Mouse (Mus musculus) hindbrain, embryonic 10.5 days (tissue): ENCODE measurements around the gene Lsm4. TPM values are rescaled to one million over a fixed set of nuclear protein-coding genes. Genes with fewer than 3 reads are reported as not detected.

Experiments
- DNase-seq: peaks from one replicate; pipeline ENCODE4 v3.0.0-alpha.2; 2017; ENCODE audit warnings: low spot score
- H3K27ac ChIP-seq: fragments of 300-500 bp; sonication (generic); 2 replicates; pipeline ENCODE4 v1.5.1; 2016; ENCODE audit warnings: mild to moderate bottlenecking, moderate library complexity
- H3K27me3 ChIP-seq: fragments of 300-500 bp; sonication (generic); 2 replicates; pipeline ENCODE4 v1.6.1; 2016; ENCODE audit warnings: mild to moderate bottlenecking; ENCODE audit not compliant: poor library complexity, insufficient read depth, severe bottlenecking
- H3K36me3 ChIP-seq: fragments of 300-500 bp; sonication (generic); 2 replicates; pipeline ENCODE4 v1.6.1; 2016; ENCODE audit warnings: mild to moderate bottlenecking, moderate library complexity
- H3K4me1 ChIP-seq: fragments of 300-500 bp; sonication (generic); replicated peaks from 2 replicates; pipeline ENCODE4 v1.6.1; 2016; ENCODE audit warnings: mild to moderate bottlenecking
- H3K4me3 ChIP-seq: fragments of 300-500 bp; sonication (generic); 2 replicates; pipeline ENCODE4 v1.5.1; 2016; ENCODE audit warnings: mild to moderate bottlenecking, moderate library complexity
- H3K9me3 ChIP-seq: fragments of 300-500 bp; sonication (generic); 2 replicates; pipeline ENCODE4 v1.6.1; 2016; ENCODE audit warnings: mild to moderate bottlenecking, moderate library complexity
- WGBS: fragments of 180-500 bp; shearing (Covaris S2); methylation state at CpG from one replicate; pipeline ENCODE4 v1.1.7; 2016; 5-methylcytosine and 5-hydroxymethylcytosine counted together
- polyA plus RNA-seq: library from polyadenylated mRNA; unstranded; fragments of >200 nt; fragmentation: Nextera tagmentation; extraction: Ambion mirVana; gene quantifications from 2 replicates; pipeline ENCODE4 v1.2.1, GENCODE M21; 2016

Lsm4 gene
- polyA plus RNA-seq, 1 experiment from 2014 or later, result 344 TPM

GRCm38 (mm10) chr8:70716521-70717400 lies 43.7 kb downstream of the Lsm4 start:
- no peak overlapping the region for H3K27ac ChIP-seq
- 85% methylated on average over 40 of the region's 40 CpGs for WGBS
- no peak overlapping the region for H3K4me3 ChIP-seq
- no peaks in the 10 kb centered on the region for H3K9me3 ChIP-seq
- no peak for DNase-seq
- peaks cover 26% of the 10 kb centered on the region; the same call in 1 of the 2 replicates for H3K27me3 ChIP-seq
- H3K36me3 ChIP-seq, result no peaks in the 10 kb centered on the region
- H3K4me1 ChIP-seq, result peaks cover 16% of the 10 kb centered on the region

GRCm38 (mm10) chr8:70718297-70718696 lies 45.2 kb downstream of the Lsm4 start, which contains the start of gene Gm3336:
TSS of gene Gm3336 (plus strand) at chr8:70718543.
- peak within 1 kb of the TSS; percentile 5; the same call in 1 of the 2 replicates for H3K4me3 ChIP-seq

GRCm38 (mm10) chr8:70719796-70720270 lies 46.8 kb downstream of the Lsm4 start:
- Histone ChIP-seq H3K9me3 (no peaks in the 10 kb centered on the region), H3K4me3 (no peak overlapping the region), H3K4me1 (peaks cover 4% of the 10 kb centered on the region; the same call in 1 of the 2 replicates), H3K36me3 (no peaks in the 10 kb centered on the region), H3K27me3 (peaks cover 22% of the 10 kb centered on the region; the same call in 1 of the 2 replicates), H3K27ac (no peak overlapping the region)
- 75% methylated on average over 9 of the region's 9 CpGs for WGBS
- no peak for DNase-seq

More at GRCm38 (mm10) chr8:70718297-70718696, 45.2 kb downstream of the Lsm4 start, which contains the start of gene Gm3336:
- no peak within 1 kb of the TSS for H3K27ac ChIP-seq
- 5% methylated on average over 19 of the region's 19 CpGs for WGBS
- no peaks in the 10 kb centered on the region for H3K9me3 ChIP-seq
- no peaks in the 10 kb centered on the region for H3K36me3 ChIP-seq
- DNase-seq, result peak; percentile 49
- peaks cover 22% of the 10 kb centered on the region; the same call in 1 of the 2 replicates for H3K27me3 ChIP-seq
- peaks cover 14% of the 10 kb centered on the region for H3K4me1 ChIP-seq

- Histone ChIP-seq H3K9me3 (no peaks in the 10 kb centered on the region), H3K4me3 (no peak overlapping the region), H3K27ac (no peak overlapping the region), H3K4me1 (peaks cover 4% of the 10 kb centered on the region; the same call in 1 of the 2 replicates), H3K36me3 (no peaks in the 10 kb centered on the region), H3K27me3 (peaks cover 26% of the 10 kb centered on the region; the same call in 1 of the 2 replicates)
- whole genome bisulfite sequencing, result 7% methylated on average over 3 of the region's 3 CpGs
- DNase-seq, result peak; percentile 78
These were observed 47.7 kb downstream of the Lsm4 start for GRCm38 (mm10) chr8:70720739-70721138.

- no peak overlapping the region for H3K27ac ChIP-seq
These were observed 48.6 kb downstream of the Lsm4 start for GRCm38 (mm10) chr8:70721601-70722000.

GRCm38 (mm10) chr8:70723486-70724210 lies 50.6 kb downstream of the Lsm4 start, which contains the start of gene Pde4c:
TSS of gene Pde4c (plus strand) at chr8:70723720.
- H3K4me3 ChIP-seq, result no peak within 1 kb of the TSS
- WGBS, result 57% methylated on average over 7 of the region's 7 CpGs
- DNase-seq, result no peak
- no peaks in the 10 kb centered on the region for H3K9me3 ChIP-seq
- H3K27ac ChIP-seq, result no peak within 1 kb of the TSS
- no peaks in the 10 kb centered on the region for H3K4me1 ChIP-seq
- no peaks in the 10 kb centered on the region for H3K36me3 ChIP-seq
- peaks cover 39% of the 10 kb centered on the region for H3K27me3 ChIP-seq

More at GRCm38 (mm10) chr8:70721601-70722000, 48.6 kb downstream of the Lsm4 start:
- Histone ChIP-seq H3K9me3 (no peaks in the 10 kb centered on the region), H3K4me3 (no peak overlapping the region), H3K36me3 (no peaks in the 10 kb centered on the region), H3K4me1 (peaks cover 4% of the 10 kb centered on the region; the same call in 1 of the 2 replicates), H3K27me3 (peaks cover 32% of the 10 kb centered on the region)
- WGBS, result 85% methylated on average over 8 of the region's 8 CpGs
- no peak for DNase-seq

- no peaks in the 10 kb centered on the region for H3K9me3 ChIP-seq
- H3K27ac ChIP-seq, result no peak overlapping the region
- no peak for DNase-seq
- no peaks in the 10 kb centered on the region for H3K4me1 ChIP-seq
- H3K27me3 ChIP-seq, result peaks cover 44% of the 10 kb centered on the region
- no peak overlapping the region for H3K4me3 ChIP-seq
- WGBS, result 73% methylated on average over 12 of the region's 12 CpGs
- H3K36me3 ChIP-seq, result no peaks in the 10 kb centered on the region
These were observed 51.2 kb downstream of the Lsm4 start for GRCm38 (mm10) chr8:70724216-70724615.

GRCm38 (mm10) chr8:70725792-70726447 lies 52.9 kb downstream of the Lsm4 start:
- Histone ChIP-seq H3K4me1 (peaks cover 11% of the 10 kb centered on the region), H3K9me3 (no peaks in the 10 kb centered on the region), H3K27me3 (peaks cover 54% of the 10 kb centered on the region), H3K36me3 (no peaks in the 10 kb centered on the region), H3K27ac (no peak overlapping the region), H3K4me3 (no peak overlapping the region)
- no peak for DNase-seq
- WGBS, result 27% methylated on average over 14 of the region's 14 CpGs

- 44% methylated on average over 11 of the region's 11 CpGs for WGBS
- no peaks in the 10 kb centered on the region for H3K9me3 ChIP-seq
- H3K4me3 ChIP-seq, result no peak overlapping the region
- DNase-seq, result no peak
- peaks cover 62% of the 10 kb centered on the region for H3K27me3 ChIP-seq
- H3K4me1 ChIP-seq, result peaks cover 11% of the 10 kb centered on the region
- H3K36me3 ChIP-seq, result no peaks in the 10 kb centered on the region
- H3K27ac ChIP-seq, result no peak overlapping the region
These were observed 53.7 kb downstream of the Lsm4 start for GRCm38 (mm10) chr8:70726721-70727120.

Other genes with a start within 250 kb of the Lsm4 start
- 14.8 and 16.7 TPM in 2 replicates for gene Crtc1, start 233.7 kb upstream of the Lsm4 start, polyA plus RNA-seq
- 18.5 and 19.1 TPM in 2 replicates for gene Klhl26, start 196.3 kb upstream of the Lsm4 start, polyA plus RNA-seq
- gene Tmem59l, start 185.9 kb upstream of the Lsm4 start, polyA plus RNA-seq, result 11.1 and 11.5 TPM in 2 replicates
- 4.5 and 10.3 TPM in 2 replicates for gene Crlf1, start 180.1 kb upstream of the Lsm4 start, polyA plus RNA-seq
- gene Rex1bd, start 166.5 kb upstream of the Lsm4 start, polyA plus RNA-seq, result 131 and 148 TPM in 2 replicates
- gene Uba52, start 162.4 kb upstream of the Lsm4 start, polyA plus RNA-seq, result 914 and 933 TPM in 2 replicates
- gene Fkbp8, start 145.5 kb upstream of the Lsm4 start, polyA plus RNA-seq, result 311 and 360 TPM in 2 replicates
- 54.3 and 57.7 TPM in 2 replicates for gene Kxd1, start 145.3 kb upstream of the Lsm4 start, polyA plus RNA-seq
- gene Ell, start 133.8 kb upstream of the Lsm4 start, polyA plus RNA-seq, result 20.5 and 22.4 TPM in 2 replicates
- 158 and 159 TPM in 2 replicates for gene Isyna1, start 78.9 kb upstream of the Lsm4 start, polyA plus RNA-seq
- 84.4 and 117 TPM in 2 replicates for gene Ssbp4, start 64.4 kb upstream of the Lsm4 start, polyA plus RNA-seq
- gene Lrrc25, start 57.1 kb upstream of the Lsm4 start, polyA plus RNA-seq, result 1.1 and 1.6 TPM in 2 replicates
- not detected in 2 replicates for gene Gdf15, start 40.8 kb upstream of the Lsm4 start, polyA plus RNA-seq
- 87.4 and 141 TPM in 2 replicates for gene Pgpep1, start 12.9 kb upstream of the Lsm4 start, polyA plus RNA-seq
- gene Jund, start 25.7 kb downstream of the Lsm4 start, polyA plus RNA-seq, result 64.6 and 128 TPM in 2 replicates
- 0.07 TPM in 1 of 2 replicates, not detected in the other for gene Iqcn, start 30.2 kb downstream of the Lsm4 start, polyA plus RNA-seq
- gene Gm3336, start 45.3 kb downstream of the Lsm4 start, polyA plus RNA-seq, result not detected in 2 replicates
- gene Pde4c, start 50.5 kb downstream of the Lsm4 start, polyA plus RNA-seq, result 0.63 and 0.69 TPM in 2 replicates
- gene Rab3a, start 81.4 kb downstream of the Lsm4 start, polyA plus RNA-seq, result 24.8 and 70.3 TPM in 2 replicates
- 35.0 and 40.6 TPM in 2 replicates for gene Mpv17l2, start 87.7 kb downstream of the Lsm4 start, polyA plus RNA-seq
- gene Pik3r2, start 103.5 kb downstream of the Lsm4 start, polyA plus RNA-seq, result 73.4 and 82.1 TPM in 2 replicates
- gene Mast3, start 131.8 kb downstream of the Lsm4 start, polyA plus RNA-seq, result 11.4 and 18.2 TPM in 2 replicates
- 0.05 TPM in 1 of 2 replicates, not detected in the other for gene Il12rb1, start 135.2 kb downstream of the Lsm4 start, polyA plus RNA-seq
- gene Arrdc2, start 166.5 kb downstream of the Lsm4 start, polyA plus RNA-seq, result 7.3 and 8.7 TPM in 2 replicates
- 6.2 and 19.3 TPM in 2 replicates for gene Kcnn1, start 190.0 kb downstream of the Lsm4 start, polyA plus RNA-seq
- 172 and 182 TPM in 2 replicates for gene Ccdc124, start 200.7 kb downstream of the Lsm4 start, polyA plus RNA-seq
- 0.39 and 0.59 TPM in 2 replicates for gene Slc5a5, start 219.5 kb downstream of the Lsm4 start, polyA plus RNA-seq
- gene Rpl18a, start 224.2 kb downstream of the Lsm4 start, polyA plus RNA-seq, result 3,443 and 3,791 TPM in 2 replicates
- gene Map1s, start 232.7 kb downstream of the Lsm4 start, polyA plus RNA-seq, result 66.6 and 74.5 TPM in 2 replicates